Mouse (Mus musculus): ENCODE results near the gene Ust.

DNA sequence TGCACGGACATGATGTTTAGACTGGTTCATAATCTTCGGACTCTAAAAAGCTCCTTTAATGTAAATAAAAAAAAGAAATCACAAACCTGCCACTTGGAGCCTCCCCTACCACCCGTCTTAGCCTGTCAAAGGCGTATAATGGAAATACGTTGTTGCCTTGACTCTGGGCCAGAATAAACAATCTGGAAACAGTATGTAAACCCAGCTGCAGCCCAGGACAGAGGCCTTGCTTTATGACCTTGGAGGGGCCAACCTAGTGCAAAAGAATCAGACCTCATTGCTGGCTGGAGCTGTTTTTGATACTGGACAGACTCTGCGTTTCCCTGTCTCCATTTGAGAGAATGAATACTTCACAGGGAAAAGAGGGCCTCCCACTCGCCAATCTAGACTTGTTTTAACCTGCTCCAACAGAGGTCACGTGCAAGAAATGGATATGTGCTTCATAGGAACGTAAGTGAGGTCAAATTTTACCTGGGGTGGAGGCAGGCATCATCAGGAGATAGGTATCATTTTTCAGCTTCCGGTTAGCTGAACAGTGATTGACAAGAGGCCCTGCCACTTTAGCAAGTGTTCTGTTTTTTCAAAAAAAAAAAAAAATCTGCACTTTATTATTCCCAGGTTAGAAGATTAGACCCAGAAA is 305.2 kb downstream of the Ust start:
- TF ChIP-seq POLR2A (IDR thresholded peaks at IDR 0.05; ENCODE audit: borderline replicate concordance, insufficient read depth, low read length): no peak
- no peak for TF ChIP-seq CTCF (IDR thresholded peaks at IDR 0.05; ENCODE audit: borderline replicate concordance, insufficient read depth, low read depth, low read length)

All from cerebellum, adult 2 months (tissue).